Mouse (Mus musculus) lung, embryonic 14.5 days (tissue): ENCODE measurements around the gene Clstn2. TPM values are rescaled to one million over a fixed set of nuclear protein-coding genes. Genes with fewer than 3 reads are reported as not detected.

Experiments used
- ATAC-seq: fragments of 200-750 bp; cut with Nextera tagmentation; 2 replicates; pipeline ENCODE4 v1.8.0; 2017; ENCODE audit warnings: mild to moderate bottlenecking, moderate TSS enrichment, moderate library complexity; ENCODE audit not compliant: insufficient read depth
- DNase-seq: peaks from one replicate; pipeline ENCODE4 v3.0.0-alpha.2; 2015
- H3K27ac ChIP-seq: fragments of 300-500 bp; sonication (generic); 2 replicates; pipeline ENCODE4 v1.5.1; 2014; ENCODE audit warnings: low read depth, mild to moderate bottlenecking, moderate library complexity
- H3K27me3 ChIP-seq: fragments of 300-500 bp; sonication (generic); 2 replicates; pipeline ENCODE4 v1.6.1; 2014; ENCODE audit warnings: low read length, control low read depth; ENCODE audit not compliant: insufficient read depth
- H3K36me3 ChIP-seq: fragments of 300-500 bp; sonication (generic); 2 replicates; pipeline ENCODE4 v1.6.1; 2014; ENCODE audit warnings: control low read depth; ENCODE audit not compliant: insufficient read depth
- H3K4me1 ChIP-seq: fragments of 300-500 bp; sonication (generic); 2 replicates; pipeline ENCODE4 v1.6.1; 2014; ENCODE audit warnings: antibody characterized with exemption, control low read depth; ENCODE audit not compliant: insufficient read depth
- H3K4me2 ChIP-seq: fragments of 300-500 bp; sonication (generic); 2 replicates; pipeline ENCODE4 v1.6.1; 2014; ENCODE audit warnings: mild to moderate bottlenecking
- H3K4me3 ChIP-seq: fragments of 300-500 bp; sonication (generic); 2 replicates; pipeline ENCODE4 v1.5.1; 2014; ENCODE audit warnings: low read depth, low read length
- H3K9ac ChIP-seq: fragments of 300-500 bp; sonication (generic); 2 replicates; pipeline ENCODE4 v1.6.1; 2014
- H3K9me3 ChIP-seq: fragments of 300-500 bp; sonication (generic); 2 replicates; pipeline ENCODE4 v1.6.1; 2016; ENCODE audit warnings: low read depth, low read length, control low read depth
- CTCF ChIP-seq: IDR thresholded peaks from 2 replicates; pipeline ENCODE4 v1.5.1; 2016; ENCODE audit warnings: antibody characterized with exemption, low read depth
- WGBS: fragments of 180-500 bp; shearing (Covaris S2); extraction: QIAGEN DNeasy Blood & Tissue Kit; methylation state at CpG from one replicate; pipeline ENCODE4 v1.1.7; 2014; 5-methylcytosine and 5-hydroxymethylcytosine counted together
- polyA plus RNA-seq: library from polyadenylated mRNA; unstranded; fragments of >200 nt; fragmentation: Nextera tagmentation; extraction: Ambion mirVana; gene quantifications from 2 replicates; pipeline ENCODE4 v1.2.1, GENCODE M21; 2014

The Clstn2 gene
- polyA plus RNA-seq, 1 experiment from 2014 or later: 2.0 TPM

- H3K4me1 ChIP-seq: no peaks in the 10 kb centered on the region
- H3K4me2 ChIP-seq: no peak overlapping the region
- no peaks in the 10 kb centered on the region for H3K27me3 ChIP-seq
- no peak for TF ChIP-seq CTCF
- H3K36me3 ChIP-seq: no peaks in the 10 kb centered on the region
- H3K9ac ChIP-seq: no peak overlapping the region
- WGBS: 59% methylated on average over 6 of the region's 6 CpGs
- H3K27ac ChIP-seq: no peak overlapping the region
- no peaks in the 10 kb centered on the region for H3K9me3 ChIP-seq
- no peak for ATAC-seq
- H3K4me3 ChIP-seq: no peak overlapping the region
- DNase-seq: no peak
Observed at GRCm38 (mm10) chr9:97950378-97951006, 82.5 kb downstream of the Clstn2 start.

- no peak overlapping the region for H3K4me2 ChIP-seq
- no peak for TF ChIP-seq CTCF
- H3K9me3 ChIP-seq: no peaks in the 10 kb centered on the region
- no peak for ATAC-seq
- H3K9ac ChIP-seq: no peak overlapping the region
- no peaks in the 10 kb centered on the region for H3K36me3 ChIP-seq
- H3K27ac ChIP-seq: no peak overlapping the region
- H3K4me1 ChIP-seq: no peaks in the 10 kb centered on the region
- no peak for DNase-seq
- H3K4me3 ChIP-seq: no peak overlapping the region
- 71% methylated on average over 4 of the region's 4 CpGs for WGBS
- H3K27me3 ChIP-seq: no peaks in the 10 kb centered on the region
Observed at GRCm38 (mm10) chr9:97919326-97919725, 113.7 kb downstream of the Clstn2 start.

GRCm38 (mm10) chr9:97891415-97891814 is 141.6 kb downstream of the Clstn2 start:
- WGBS: 79% methylated on average over 3 of the region's 3 CpGs
- DNase-seq (no peak), ATAC-seq (no peak)
- H3K27ac ChIP-seq: no peak overlapping the region
- no peaks in the 10 kb centered on the region for H3K4me1 ChIP-seq
- no peak overlapping the region for H3K4me3 ChIP-seq
- H3K27me3 ChIP-seq: no peaks in the 10 kb centered on the region
- no peak overlapping the region for H3K9ac ChIP-seq
- no peak for TF ChIP-seq CTCF
- no peaks in the 10 kb centered on the region for H3K9me3 ChIP-seq
- H3K4me2 ChIP-seq: no peak overlapping the region
- H3K36me3 ChIP-seq: no peaks in the 10 kb centered on the region

GRCm38 (mm10) chr9:97883336-97883735 is 149.6 kb downstream of the Clstn2 start:
- H3K27ac ChIP-seq: no peak overlapping the region
- TF ChIP-seq CTCF: no peak
- WGBS: 76% methylated on average over 3 of the region's 3 CpGs
- no peaks in the 10 kb centered on the region for H3K4me1 ChIP-seq
- H3K9ac ChIP-seq: no peak overlapping the region
- ATAC-seq: no peak
- DNase-seq: no peak
- no peaks in the 10 kb centered on the region for H3K36me3 ChIP-seq
- no peaks in the 10 kb centered on the region for H3K27me3 ChIP-seq
- H3K4me2 ChIP-seq: no peak overlapping the region
- H3K9me3 ChIP-seq: no peaks in the 10 kb centered on the region
- no peak overlapping the region for H3K4me3 ChIP-seq

GRCm38 (mm10) chr9:97867013-97867700 is 165.8 kb downstream of the Clstn2 start:
- H3K4me2 ChIP-seq: no peak overlapping the region
- DNase-seq (no peak), ATAC-seq (no peak)
- no peak overlapping the region for H3K27ac ChIP-seq
- 46% methylated on average over 8 of the region's 8 CpGs for WGBS
- H3K9ac ChIP-seq: no peak overlapping the region
- H3K4me3 ChIP-seq: no peak overlapping the region
- H3K4me1 ChIP-seq: no peaks in the 10 kb centered on the region
- no peaks in the 10 kb centered on the region for H3K9me3 ChIP-seq
- no peaks in the 10 kb centered on the region for H3K27me3 ChIP-seq
- no peaks in the 10 kb centered on the region for H3K36me3 ChIP-seq
- no peak for TF ChIP-seq CTCF

DNA sequence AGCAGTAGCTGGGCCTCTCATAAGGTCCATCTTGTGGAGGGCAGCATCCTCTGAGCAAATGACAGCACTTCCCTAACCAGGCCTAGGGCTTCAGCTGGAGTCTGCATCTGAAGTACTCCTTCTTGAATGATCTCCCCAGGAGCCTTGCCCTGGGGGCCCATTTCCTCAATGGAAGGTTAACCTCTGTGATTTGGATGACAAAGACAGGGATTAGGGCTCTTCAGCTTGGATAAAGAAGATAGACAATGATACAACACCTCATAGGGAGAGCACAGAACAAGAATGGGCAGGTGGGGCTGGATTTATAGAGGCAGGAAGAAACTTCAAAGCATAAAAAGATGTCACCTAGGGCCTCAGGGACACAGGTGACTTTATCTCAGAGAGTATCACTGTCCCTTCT is 180.1 kb downstream of the Clstn2 start:
- H3K9me3 ChIP-seq: no peaks in the 10 kb centered on the region
- no peak overlapping the region for H3K9ac ChIP-seq
- ATAC-seq (no peak), DNase-seq (no peak)
- H3K4me2 ChIP-seq: no peak overlapping the region
- no peak overlapping the region for H3K4me3 ChIP-seq
- H3K36me3 ChIP-seq: no peaks in the 10 kb centered on the region
- H3K27me3 ChIP-seq: no peaks in the 10 kb centered on the region
- H3K27ac ChIP-seq: no peak overlapping the region
- no peak for TF ChIP-seq CTCF
- no peaks in the 10 kb centered on the region for H3K4me1 ChIP-seq

DNA sequence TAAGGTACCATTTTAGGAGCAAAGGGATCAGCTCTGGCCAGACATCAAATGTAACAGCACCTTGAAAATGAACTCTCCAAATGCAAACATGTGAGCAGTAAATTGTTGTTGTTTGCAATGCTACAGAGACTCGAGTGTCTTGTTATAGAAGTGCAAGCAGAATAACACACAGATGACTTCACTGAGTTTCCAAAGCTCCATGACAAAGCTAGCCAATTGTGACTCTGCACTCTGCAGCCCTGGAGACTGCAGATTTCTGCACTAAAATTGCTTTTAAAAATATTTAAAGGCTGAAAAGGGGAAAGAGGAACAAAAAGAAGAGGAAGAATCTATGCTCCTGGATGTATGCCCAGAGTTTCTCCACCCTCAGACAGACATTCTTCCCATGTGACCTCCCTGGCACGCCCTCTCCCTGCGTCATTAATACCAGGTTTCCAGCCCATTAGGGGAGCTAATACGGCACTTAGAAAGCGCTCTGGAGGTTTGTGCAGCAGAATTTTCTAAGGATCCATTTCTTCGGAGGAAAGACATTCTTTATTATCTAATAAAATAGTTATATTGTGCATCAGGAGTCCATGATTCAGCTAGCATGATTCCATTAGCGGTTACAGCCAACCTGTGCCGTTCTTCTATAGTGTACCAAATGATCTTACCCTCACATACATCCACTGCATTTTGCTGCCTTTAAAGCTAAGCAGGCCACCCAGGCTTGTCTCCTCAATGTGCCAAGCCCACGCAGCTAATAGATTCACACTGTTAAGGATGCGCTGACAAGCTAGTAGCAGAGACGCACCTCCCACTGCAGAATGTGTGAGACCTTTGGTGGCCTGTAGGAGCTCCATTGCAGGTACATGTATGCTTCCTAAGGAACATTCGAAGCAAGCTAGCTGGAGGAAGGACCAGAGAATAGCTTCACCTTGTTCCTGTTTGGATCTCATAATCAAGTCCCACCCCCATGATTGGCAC is 184.8 kb downstream of the Clstn2 start:
- no peak overlapping the region for H3K4me3 ChIP-seq
- H3K9ac ChIP-seq: no peak overlapping the region
- DNase-seq (peak; percentile 70), ATAC-seq (no peak)
- no peak overlapping the region for H3K27ac ChIP-seq
- no peaks in the 10 kb centered on the region for H3K27me3 ChIP-seq
- H3K36me3 ChIP-seq: no peaks in the 10 kb centered on the region
- 69% methylated on average over 12 of the region's 12 CpGs for WGBS
- no peak overlapping the region for H3K4me2 ChIP-seq
- no peaks in the 10 kb centered on the region for H3K9me3 ChIP-seq
- H3K4me1 ChIP-seq: no peaks in the 10 kb centered on the region
- TF ChIP-seq CTCF: no peak
